Comparison of ENCODE assay signal across 8 mouse cellular contexts in genomic region chr11:118418834-118419504, GRCm38 (mm10). TPM values are rescaled to one million over a fixed set of nuclear protein-coding genes. Genes with fewer than 3 reads are reported as not detected.
DNase-seq lines count a peak whose midpoint lies in the region; ATAC-seq and TF ChIP-seq lines count a peak whose summit lies in the region.

Cant1 (minus strand) TSS chr11:118419086.

- H3K27me3 ChIP-seq in megakaryocyte, embryonic 14.5 days (replicated peaks): peaks cover 2% of the 10 kb centered on the region

- peak within 1 kb of the TSS; percentile 79 for H3K27ac ChIP-seq in cortical plate, adult 2 months (ENCODE audit: insufficient read depth, low read length)

- peak; percentile 64; the same call in 1 of the 2 replicates for TF ChIP-seq POLR2A in cortical plate, adult 2 months (IDR thresholded peaks at IDR 0.05; ENCODE audit: extremely low read depth, insufficient read depth, low read length)

- DNase-seq in gastrocnemius, adult 8-10 months (ENCODE audit: low spot score in 2 of 2): peak; percentile 94 to 98
- peak; percentile 92 for DNase-seq in hindlimb bud, embryonic 11.5 days (ENCODE audit: extremely low spot score, low read depth, low spot score)
- peak; percentile 93 to 99 for DNase-seq in left cerebral cortex, adult 8-10 months (ENCODE audit: low spot score in 2 of 2)
- DNase-seq in right cerebral cortex, postnatal 10 days (ENCODE audit: low spot score in 2 of 2): peak; percentile 99
- DNase-seq in urinary bladder, postnatal 25 days (ENCODE audit: low spot score): peak; percentile 91

- no peaks in the 10 kb centered on the region for H3K9me3 ChIP-seq in megakaryocyte, embryonic 14.5 days

- peak within 1 kb of the TSS; percentile 93 for H3K4me3 ChIP-seq in cortical plate, adult 2 months (ENCODE audit: insufficient read depth, low read length)
- peak within 1 kb of the TSS; percentile 99 for H3K4me3 ChIP-seq in megakaryocyte, embryonic 14.5 days (replicated peaks)

- no peak for TF ChIP-seq CTCF in cortical plate, adult 2 months (IDR thresholded peaks at IDR 0.05; ENCODE audit: extremely low read depth, insufficient read depth, low read length)

- H3K4me1 ChIP-seq in cortical plate, adult 2 months (ENCODE audit: control insufficient read depth, insufficient read depth, low read length): peaks cover 2% of the 10 kb centered on the region; the same call in 1 of the 2 replicates
- H3K4me1 ChIP-seq in megakaryocyte, embryonic 14.5 days: peaks cover 67% of the 10 kb centered on the region

- ATAC-seq in activated CD4-positive, CD25-positive, alpha-beta regulatory T cell, adult 4 months: peak; percentile 86

- H3K36me3 ChIP-seq in megakaryocyte, embryonic 14.5 days (replicated peaks; ENCODE audit: low read length): peaks cover 38% of the 10 kb centered on the region

RNA-seq across cellular contexts. Expression of gene Cant1, which starts in this region (rescaled TPM):
- polyA plus RNA-seq in activated CD4-positive, CD25-positive, alpha-beta regulatory T cell, adult 4 months (2017; shearing (Covaris generic)): 10 to 100 TPM; 21.3 to 23.3 TPM
- polyA plus RNA-seq in cortical plate, adult 2 months (2012; rRNA removed): 36.9 and 39.0 TPM in 2 replicates
- total RNA-seq in gastrocnemius, adult 8-10 months (2022): 10 to 100 TPM in 3 of 4 experiments, 1 to 10 TPM in 1; 9.6 to 11.8 (median 11.0) TPM
- total RNA-seq in left cerebral cortex, adult 8-10 months (2022): 10 to 100 TPM; 36.6 to 40.3 (median 38.8) TPM
- polyA plus RNA-seq in megakaryocyte, embryonic 14.5 days (2012; ENCODE audit: insufficient read depth, low replicate concordance): 41.8 and 139 TPM in 2 replicates

Comparison
In these comparisons a context has a peak if more than half of its experiments do, and no peak if none do; other contexts are left out.
1. Peak in every context shown above with its lines: DNase-seq, ATAC-seq, H3K4me3 ChIP-seq and H3K27ac ChIP-seq.